Mouse (Mus musculus) kidney, embryonic 16.5 days (tissue): ENCODE measurements around the gene Gm7694. TPM values are rescaled to one million over a fixed set of nuclear protein-coding genes. Genes with fewer than 3 reads are reported as not detected.

Experiments used
- ATAC-seq: fragments of 200-750 bp; cut with Nextera tagmentation; 2 replicates; pipeline ENCODE4 v1.8.0; 2017; ENCODE audit warnings: moderate TSS enrichment; ENCODE audit not compliant: low FRiP score, low TSS enrichment
- H3K27ac ChIP-seq: fragments of 300-500 bp; sonication (generic); 2 replicates; pipeline ENCODE4 v1.5.1; 2014; ENCODE audit warnings: low read length
- H3K27me3 ChIP-seq: fragments of 300-500 bp; sonication (generic); 2 replicates; pipeline ENCODE4 v1.6.1; 2014; ENCODE audit warnings: low read length, control low read depth, mixed read lengths; ENCODE audit not compliant: insufficient read depth
- H3K36me3 ChIP-seq: fragments of 300-500 bp; sonication (generic); 2 replicates; pipeline ENCODE4 v1.6.1; 2014; ENCODE audit warnings: low read length, control low read depth, mixed read lengths; ENCODE audit not compliant: insufficient read depth
- H3K4me1 ChIP-seq: fragments of 300-500 bp; sonication (generic); 2 replicates; pipeline ENCODE4 v1.6.1; 2014; ENCODE audit warnings: low read length, control low read depth, mixed read lengths; ENCODE audit not compliant: insufficient read depth
- H3K4me2 ChIP-seq: fragments of 300-500 bp; sonication (generic); replicated peaks from 2 replicates; pipeline ENCODE4 v1.6.1; 2014; ENCODE audit warnings: low read depth, low read length
- H3K4me3 ChIP-seq: fragments of 300-500 bp; sonication (generic); 2 replicates; pipeline ENCODE4 v1.5.1; 2014; ENCODE audit warnings: mild to moderate bottlenecking, low read length
- H3K9ac ChIP-seq: fragments of 300-500 bp; sonication (generic); replicated peaks from 2 replicates; pipeline ENCODE4 v1.6.1; 2014; ENCODE audit warnings: low read length
- H3K9me3 ChIP-seq: fragments of 300-500 bp; sonication (generic); 2 replicates; pipeline ENCODE4 v1.6.1; 2016; ENCODE audit warnings: low read length, control low read depth
- WGBS: fragments of 180-500 bp; shearing (Covaris S2); extraction: QIAGEN DNeasy Blood & Tissue Kit; methylation state at CpG from one replicate; pipeline ENCODE4 v1.1.7; 2014; 5-methylcytosine and 5-hydroxymethylcytosine counted together
- polyA plus RNA-seq: library from polyadenylated mRNA; unstranded; fragments of >200 nt; fragmentation: Nextera tagmentation; extraction: Ambion mirVana; gene quantifications from 2 replicates; pipeline ENCODE4 v1.2.1, GENCODE M21; 2015

Gm7694 gene
- polyA plus RNA-seq, 1 experiment from 2014 or later: 6.5 TPM

DNA sequence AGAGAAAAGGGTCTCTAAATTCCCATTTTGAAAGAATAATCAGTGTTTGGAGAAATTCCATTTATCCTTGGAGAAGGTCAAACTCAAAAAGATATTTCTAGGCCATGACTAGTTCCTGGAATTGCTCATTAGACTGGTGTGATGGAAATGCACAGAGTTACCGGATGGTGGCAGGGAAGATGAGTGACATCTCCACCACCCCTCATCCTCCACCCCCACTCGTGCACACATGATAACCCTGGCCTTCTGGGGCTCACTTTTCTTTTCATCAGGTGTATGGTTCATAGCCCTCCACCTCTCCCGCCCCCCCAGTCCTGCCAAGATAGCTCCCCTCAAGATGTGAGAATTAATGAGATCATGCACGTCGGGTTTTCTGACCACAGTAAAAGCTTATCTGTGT, 12.9 kb downstream of the Gm7694 start:
- Histone ChIP-seq H3K4me2 (no peak overlapping the region), H3K27me3 (no peaks in the 10 kb centered on the region), H3K9ac (no peak overlapping the region), H3K36me3 (no peaks in the 10 kb centered on the region), H3K27ac (no peak overlapping the region), H3K4me3 (no peak overlapping the region), H3K9me3 (peaks cover 4% of the 10 kb centered on the region; the same call in 1 of the 2 replicates), H3K4me1 (0 out of 2 replicates have a peak, but pooled peaks cover 3% of the 10 kb centered on the region)
- ATAC-seq: no peak
- WGBS: 76% methylated on average over 5 of the region's 5 CpGs

DNA sequence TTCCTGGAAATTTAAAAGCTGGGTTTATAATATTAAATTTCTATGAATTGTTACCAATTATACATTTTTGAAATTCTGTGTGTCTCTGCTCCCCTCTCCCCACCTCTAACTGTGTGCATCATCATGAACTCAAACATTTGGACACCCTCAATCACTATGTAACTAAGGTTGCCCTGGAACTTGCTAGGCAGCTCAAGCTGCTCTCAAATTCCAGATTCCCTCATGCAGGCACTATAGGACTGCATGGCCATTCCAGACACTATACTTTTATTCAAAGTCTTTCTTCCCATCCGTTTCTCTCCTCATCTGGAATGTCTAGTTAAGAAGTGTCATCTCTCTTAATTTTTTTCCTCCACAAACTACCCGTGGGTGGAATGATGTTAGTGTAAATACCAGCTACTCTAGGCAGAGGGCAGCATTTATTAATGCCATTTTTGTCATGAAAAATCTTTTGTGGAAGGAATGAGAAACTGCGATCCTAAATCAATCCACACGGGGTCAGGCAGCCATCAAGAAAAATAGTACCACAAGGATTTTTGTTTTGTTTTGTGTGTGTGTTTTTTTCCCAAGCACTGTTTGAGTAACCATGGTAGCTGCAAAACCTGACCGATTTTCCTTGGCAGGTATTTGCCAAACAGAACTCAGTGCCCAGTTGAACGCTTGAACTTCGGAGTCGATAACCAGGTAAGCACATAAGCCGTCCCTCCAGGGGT, 13.7 kb downstream of the Gm7694 start:
- Histone ChIP-seq H3K27ac (no peak overlapping the region), H3K4me2 (peak overlapping the region; percentile 26; the same call in 1 of the 2 replicates), H3K4me3 (no peak overlapping the region), H3K9ac (0 out of 2 replicates have a peak overlapping the region, but pooled peaks have one; percentile 26), H3K4me1 (0 out of 2 replicates have a peak, but pooled peaks cover 3% of the 10 kb centered on the region), H3K36me3 (no peaks in the 10 kb centered on the region), H3K27me3 (no peaks in the 10 kb centered on the region), H3K9me3 (peaks cover 4% of the 10 kb centered on the region; the same call in 1 of the 2 replicates)
- WGBS: 42% methylated on average over 9 of the region's 9 CpGs
- peak; percentile 39; the same call in 1 of the 2 replicates for ATAC-seq

DNA sequence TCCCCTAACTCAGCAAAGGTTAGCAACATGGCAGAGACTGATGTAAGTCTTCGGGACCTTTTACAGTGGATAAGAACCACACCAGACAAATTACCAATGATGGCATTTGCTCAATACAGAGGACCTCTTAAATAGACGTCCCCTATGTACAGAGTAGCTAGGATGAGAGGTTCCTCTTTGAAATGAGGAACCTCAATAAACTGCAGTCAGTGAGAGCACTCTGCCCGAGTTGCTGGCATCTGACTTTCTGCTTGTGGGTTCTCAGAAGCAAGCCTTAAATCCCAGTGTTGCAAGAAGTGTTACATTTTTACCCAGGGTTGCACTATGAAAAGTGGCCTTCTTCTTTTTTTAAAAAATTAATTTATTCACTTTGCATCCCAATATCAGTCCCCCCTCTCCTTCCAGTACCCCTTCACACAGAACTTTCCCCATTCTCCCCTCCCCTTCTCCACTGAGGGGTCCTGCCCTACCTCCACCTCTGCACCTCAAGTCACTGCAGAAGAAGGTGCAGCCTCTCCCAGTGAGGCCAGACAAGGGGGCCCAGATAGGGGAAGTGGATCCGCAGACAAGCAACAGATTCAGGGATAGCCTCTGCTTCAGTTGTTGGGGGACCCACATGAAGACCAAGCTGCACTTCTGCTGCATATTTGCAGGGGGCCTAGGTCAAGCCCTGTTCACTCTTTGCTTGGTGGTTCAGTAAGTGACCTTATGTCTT, 23.6 kb downstream of the Gm7694 start:
- Histone ChIP-seq H3K9ac (no peak overlapping the region), H3K9me3 (no peaks in the 10 kb centered on the region), H3K27ac (no peak overlapping the region), H3K4me3 (no peak overlapping the region), H3K27me3 (no peaks in the 10 kb centered on the region), H3K36me3 (no peaks in the 10 kb centered on the region), H3K4me2 (no peak overlapping the region), H3K4me1 (no peaks in the 10 kb centered on the region)
- ATAC-seq: no peak
- 72% methylated on average over 4 of the region's 4 CpGs for WGBS

DNA sequence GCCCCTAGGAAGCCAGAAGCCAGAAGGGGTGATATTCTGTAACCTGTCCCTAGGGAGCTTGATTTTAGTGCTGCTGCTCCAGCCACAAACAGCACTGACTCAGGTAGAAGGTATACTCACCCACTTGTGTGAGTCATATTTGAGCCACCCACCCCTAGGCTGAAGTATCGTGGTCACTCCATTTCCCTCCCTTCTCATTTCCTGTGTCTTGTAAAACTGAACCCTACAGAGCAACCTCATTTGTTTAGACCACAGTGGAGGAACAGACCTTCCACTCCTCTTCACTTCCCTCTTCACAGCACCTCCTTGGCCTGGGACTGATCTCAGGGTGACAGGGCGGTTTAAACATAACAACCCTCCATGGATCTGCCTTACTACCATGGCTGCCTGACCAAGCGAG, 29.1 kb downstream of the Gm7694 start, which contains the start of gene Sh2d1b1:
TSS of gene Sh2d1b1 (plus strand) at position 305 of the 400 bp plus-strand sequence.
- Histone ChIP-seq H3K4me2 (no peak within 1 kb of the TSS), H3K4me1 (no peaks in the 10 kb centered on the region), H3K27me3 (no peaks in the 10 kb centered on the region), H3K9ac (no peak within 1 kb of the TSS), H3K36me3 (no peaks in the 10 kb centered on the region), H3K9me3 (peaks cover 4% of the 10 kb centered on the region), H3K4me3 (no peak within 1 kb of the TSS), H3K27ac (no peak within 1 kb of the TSS)
- 62% methylated on average over 2 of the region's 3 CpGs for WGBS
- ATAC-seq: no peak

DNA sequence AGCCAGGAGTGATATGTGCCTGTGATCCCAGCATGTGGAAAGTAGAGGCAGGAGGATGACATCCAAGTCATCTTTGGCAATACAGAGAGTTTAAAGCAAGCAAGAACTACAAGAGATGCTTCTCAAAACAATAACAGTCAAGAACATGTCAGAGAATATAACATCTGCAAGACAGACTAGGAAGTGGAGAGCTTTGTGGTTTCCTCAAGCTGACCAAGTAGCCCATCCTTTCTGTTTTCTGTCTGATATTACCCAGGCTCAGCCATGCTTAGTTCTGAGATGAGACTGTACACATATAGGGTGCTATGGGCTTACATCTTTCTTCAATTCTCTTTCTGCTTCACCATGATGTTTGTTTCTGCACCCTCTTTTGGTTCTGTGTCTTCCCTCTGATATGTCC, 32.9 kb downstream of the Gm7694 start:
- H3K36me3 ChIP-seq: no peaks in the 10 kb centered on the region
- no peak overlapping the region for H3K27ac ChIP-seq
- no peak overlapping the region for H3K9ac ChIP-seq
- no peaks in the 10 kb centered on the region for H3K4me1 ChIP-seq
- H3K27me3 ChIP-seq: no peaks in the 10 kb centered on the region
- no peak for ATAC-seq
- peaks cover 4% of the 10 kb centered on the region for H3K9me3 ChIP-seq
- H3K4me2 ChIP-seq: no peak overlapping the region
- H3K4me3 ChIP-seq: no peak overlapping the region

DNA sequence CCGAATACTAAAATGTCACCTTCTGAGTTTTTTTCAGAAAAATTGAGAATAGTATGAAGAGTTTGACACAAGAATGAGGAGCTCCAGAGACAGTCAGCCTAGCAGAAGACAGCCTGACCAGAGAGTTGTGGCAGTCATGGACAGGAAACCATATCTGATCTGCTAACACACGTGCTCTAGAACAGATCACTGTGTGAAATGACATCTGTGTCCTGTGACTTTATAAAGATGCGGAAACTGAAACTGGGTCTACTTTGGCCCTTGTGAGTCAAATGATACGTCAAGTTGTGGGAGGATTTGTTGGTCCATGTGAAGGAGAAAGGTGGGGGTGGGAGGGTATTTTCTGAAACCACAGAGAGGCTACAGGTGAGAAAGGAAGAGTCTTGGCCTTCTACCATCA, 35.4 kb downstream of the Gm7694 start:
- Histone ChIP-seq H3K4me1 (no peaks in the 10 kb centered on the region), H3K4me3 (no peak overlapping the region), H3K27me3 (no peaks in the 10 kb centered on the region), H3K4me2 (no peak overlapping the region), H3K36me3 (no peaks in the 10 kb centered on the region), H3K9ac (no peak overlapping the region), H3K9me3 (peaks cover 11% of the 10 kb centered on the region), H3K27ac (no peak overlapping the region)
- no peak for ATAC-seq
- 64% methylated on average over 4 of the region's 4 CpGs for WGBS

DNA sequence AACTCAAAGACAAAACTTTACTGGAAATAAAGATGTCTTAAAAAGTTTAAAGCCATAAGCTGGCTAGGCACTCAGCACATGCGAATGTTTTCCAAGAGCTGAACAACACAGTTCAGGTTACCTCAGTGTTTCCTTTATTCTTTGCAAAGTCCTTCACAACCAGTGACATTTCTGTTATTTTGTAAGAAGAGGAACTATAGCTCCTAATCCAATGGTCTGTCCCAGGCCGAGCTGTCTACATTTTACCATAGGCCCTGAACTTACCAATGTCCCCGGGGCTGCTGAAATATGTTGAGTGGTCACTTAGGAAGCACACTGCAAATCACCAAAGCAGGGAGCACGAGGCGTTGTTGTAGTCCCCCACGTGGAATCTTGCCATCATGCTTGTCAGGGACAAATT, 35.9 kb downstream of the Gm7694 start:
- no peak overlapping the region for H3K4me3 ChIP-seq
- 75% methylated on average over 6 of the region's 6 CpGs for WGBS
- no peak overlapping the region for H3K4me2 ChIP-seq
- peaks cover 8% of the 10 kb centered on the region; the same call in 1 of the 2 replicates for H3K9me3 ChIP-seq
- no peak overlapping the region for H3K27ac ChIP-seq
- H3K27me3 ChIP-seq: no peaks in the 10 kb centered on the region
- no peak overlapping the region for H3K9ac ChIP-seq
- H3K36me3 ChIP-seq: no peaks in the 10 kb centered on the region
- no peaks in the 10 kb centered on the region for H3K4me1 ChIP-seq
- ATAC-seq: no peak

DNA sequence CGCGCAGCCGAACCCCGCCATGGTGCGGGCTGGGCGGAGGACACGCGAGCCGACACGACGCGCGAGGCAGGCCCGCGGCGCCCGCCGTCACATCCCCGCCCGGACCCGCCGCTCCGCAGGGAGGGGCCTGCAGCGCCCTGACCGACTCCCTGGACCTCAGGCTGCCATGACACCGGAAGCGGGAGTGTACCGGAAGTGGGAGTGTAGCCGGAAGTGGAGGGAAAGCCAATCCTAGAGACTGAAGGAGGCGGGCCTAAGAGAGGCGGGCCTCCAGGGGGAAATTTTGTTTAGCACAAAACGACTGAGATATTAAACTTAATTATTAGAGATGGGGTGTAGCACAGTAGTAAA, 50.6 kb downstream of the Gm7694 start:
- Histone ChIP-seq H3K4me1 (no peaks in the 10 kb centered on the region), H3K4me2 (peak overlapping the region; percentile 68), H3K9me3 (peaks cover 3% of the 10 kb centered on the region; the same call in 1 of the 2 replicates), H3K27ac (no peak overlapping the region), H3K4me3 (peak overlapping the region; percentile 66), H3K27me3 (no peaks in the 10 kb centered on the region), H3K9ac (peak overlapping the region; percentile 81), H3K36me3 (no peaks in the 10 kb centered on the region)
- WGBS: 6% methylated on average over 32 of the region's 32 CpGs
- peak; percentile 98 for ATAC-seq

DNA sequence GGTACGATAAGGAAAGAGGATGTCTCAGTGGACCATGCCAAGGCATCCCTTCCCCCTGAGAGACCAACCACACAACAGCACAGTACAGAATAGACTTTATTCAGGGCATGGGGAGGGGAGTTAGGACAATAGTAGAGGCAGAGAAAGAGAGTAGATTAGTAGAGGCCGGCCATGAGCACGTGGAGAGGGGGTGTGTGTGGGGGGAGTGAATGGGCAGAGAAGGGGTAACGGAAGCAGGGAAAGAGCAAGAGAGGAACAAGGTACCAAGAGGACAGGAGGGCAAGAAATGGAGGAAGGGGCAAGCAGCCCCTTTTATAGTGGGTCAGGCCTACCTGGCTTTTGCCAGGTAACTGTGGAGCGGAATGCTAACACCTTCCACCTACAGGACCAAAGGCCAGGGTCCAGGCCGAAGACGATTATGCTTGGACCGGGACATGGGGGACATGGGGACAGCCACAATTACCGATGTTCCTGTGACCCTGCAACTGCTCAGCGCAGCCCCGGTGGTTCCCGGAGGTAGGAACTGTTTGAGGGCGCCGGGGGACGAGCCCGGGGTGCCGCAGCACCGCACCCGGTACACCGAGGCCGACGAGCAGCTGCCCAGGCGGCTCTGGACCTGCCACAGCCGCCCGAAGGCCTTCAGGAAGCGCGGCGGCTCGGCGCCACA, 51.1 kb downstream of the Gm7694 start:
- Histone ChIP-seq H3K9ac (peak overlapping the region; percentile 81), H3K4me2 (peak overlapping the region; percentile 68), H3K27ac (no peak overlapping the region), H3K27me3 (no peaks in the 10 kb centered on the region), H3K9me3 (peaks cover 3% of the 10 kb centered on the region; the same call in 1 of the 2 replicates), H3K4me1 (no peaks in the 10 kb centered on the region), H3K36me3 (no peaks in the 10 kb centered on the region), H3K4me3 (peak overlapping the region; percentile 66)
- peak; percentile 82 for ATAC-seq
- 29% methylated on average over 30 of the region's 30 CpGs for WGBS
